Mouse (Mus musculus) heart, embryonic 11.5 days (tissue): Measurements from ENCODE around the gene P2rx4. TPM values are rescaled to one million over a fixed set of nuclear protein-coding genes. Genes with fewer than 3 reads are reported as not detected.

Experiments used
- ATAC-seq: fragments of 200-750 bp; cut with Nextera tagmentation; replicated peaks from 2 replicates; pipeline ENCODE4 v1.8.0; 2017; ENCODE audit warnings: moderate library complexity; ENCODE audit not compliant: insufficient number of reproducible peaks, low FRiP score, low TSS enrichment
- H3K27ac ChIP-seq: fragments of 300-500 bp; sonication (generic); 2 replicates; pipeline ENCODE4 v1.5.1; 2014; ENCODE audit warnings: mild to moderate bottlenecking, low read depth, low read length
- H3K27me3 ChIP-seq: fragments of 300-500 bp; sonication (generic); 2 replicates; pipeline ENCODE4 v1.6.1; 2014; ENCODE audit warnings: mild to moderate bottlenecking, low read length, mixed read lengths; ENCODE audit not compliant: control insufficient read depth, insufficient read depth
- H3K36me3 ChIP-seq: fragments of 300-500 bp; sonication (generic); 2 replicates; pipeline ENCODE4 v1.6.1; 2014; ENCODE audit warnings: mild to moderate bottlenecking, low read length, moderate library complexity, mixed read lengths; ENCODE audit not compliant: control insufficient read depth, insufficient read depth
- H3K4me1 ChIP-seq: fragments of 300-500 bp; sonication (generic); 2 replicates; pipeline ENCODE4 v1.6.1; 2014; ENCODE audit warnings: low read length; ENCODE audit not compliant: control insufficient read depth, insufficient read depth
- H3K4me2 ChIP-seq: fragments of 300-500 bp; sonication (generic); 2 replicates; pipeline ENCODE4 v1.6.1; 2014; ENCODE audit warnings: mild to moderate bottlenecking, moderate library complexity
- H3K4me3 ChIP-seq: fragments of 300-500 bp; sonication (generic); 2 replicates; pipeline ENCODE4 v1.5.1; 2014; ENCODE audit warnings: low read depth, low read length
- H3K9ac ChIP-seq: fragments of 300-500 bp; sonication (generic); 2 replicates; pipeline ENCODE4 v1.6.1; 2014; ENCODE audit warnings: mild to moderate bottlenecking, low read depth, low read length, moderate library complexity
- H3K9me3 ChIP-seq: fragments of 300-500 bp; sonication (generic); replicated peaks from 2 replicates; pipeline ENCODE4 v1.6.1; 2016; ENCODE audit warnings: low read length; ENCODE audit not compliant: control insufficient read depth
- WGBS: fragments of 180-500 bp; shearing (Covaris S2); extraction: QIAGEN DNeasy Blood & Tissue Kit; methylation state at CpG from one replicate; pipeline ENCODE4 v1.1.7; 2014; ENCODE audit not compliant: insufficient replicate concordance; 5-methylcytosine and 5-hydroxymethylcytosine counted together
- polyA plus RNA-seq: library from polyadenylated mRNA; unstranded; fragments of >200 nt; fragmentation: Nextera tagmentation; extraction: Ambion mirVana; gene quantifications from 2 replicates; pipeline ENCODE4 v1.2.1, GENCODE M21; 2014

Gene P2rx4
- polyA plus RNA-seq, 1 experiment from 2014 or later: 13.8 TPM

GRCm38 (mm10) chr5:122679881-122680280 is 27.5 kb upstream of the P2rx4 start:
- no peaks in the 10 kb centered on the region for H3K36me3 ChIP-seq
- H3K9me3 ChIP-seq: no peaks in the 10 kb centered on the region
- no peak overlapping the region for H3K4me2 ChIP-seq
- no peaks in the 10 kb centered on the region for H3K27me3 ChIP-seq
- 77% methylated on average over 8 of the region's 8 CpGs for WGBS
- no peak overlapping the region for H3K9ac ChIP-seq
- no peaks in the 10 kb centered on the region for H3K4me1 ChIP-seq
- no peak overlapping the region for H3K4me3 ChIP-seq
- no peak overlapping the region for H3K27ac ChIP-seq
- ATAC-seq: no peak

DNA sequence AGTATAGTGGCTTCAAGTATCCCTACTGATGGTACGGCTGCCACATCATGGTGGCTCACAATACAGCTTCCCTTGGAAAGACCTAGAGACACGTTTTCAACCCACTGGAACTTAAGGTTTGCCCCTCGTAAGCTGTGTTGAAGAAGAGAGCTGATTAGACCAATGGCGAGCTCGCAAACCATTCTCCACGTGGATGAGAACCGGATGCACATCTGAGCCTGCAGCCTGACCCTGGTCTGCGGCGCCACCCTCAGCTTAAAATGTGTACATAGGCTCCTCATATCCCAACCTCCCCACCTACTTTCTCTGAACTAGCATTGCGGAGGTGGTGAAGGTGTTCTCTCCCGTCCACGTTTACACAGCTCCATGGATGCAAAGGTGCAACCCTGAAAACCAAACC is 26.1 kb upstream of the P2rx4 start:
- WGBS: 80% methylated on average over 12 of the region's 12 CpGs
- ATAC-seq: no peak
- no peaks in the 10 kb centered on the region for H3K27me3 ChIP-seq
- H3K36me3 ChIP-seq: no peaks in the 10 kb centered on the region
- H3K27ac ChIP-seq: no peak overlapping the region
- no peak overlapping the region for H3K4me2 ChIP-seq
- no peak overlapping the region for H3K9ac ChIP-seq
- no peak overlapping the region for H3K4me3 ChIP-seq
- H3K9me3 ChIP-seq: no peaks in the 10 kb centered on the region
- H3K4me1 ChIP-seq: no peaks in the 10 kb centered on the region

- no peaks in the 10 kb centered on the region for H3K9me3 ChIP-seq
- no peak overlapping the region for H3K27ac ChIP-seq
- WGBS: 67% methylated on average over 10 of the region's 10 CpGs
- H3K4me1 ChIP-seq: no peaks in the 10 kb centered on the region
- no peak overlapping the region for H3K9ac ChIP-seq
- no peak overlapping the region for H3K4me2 ChIP-seq
- no peak overlapping the region for H3K4me3 ChIP-seq
- H3K36me3 ChIP-seq: no peaks in the 10 kb centered on the region
- H3K27me3 ChIP-seq: no peaks in the 10 kb centered on the region
- ATAC-seq: no peak
Measured at GRCm38 (mm10) chr5:122683926-122684325, 23.4 kb upstream of the P2rx4 start.

- Histone ChIP-seq H3K4me2 (no peak overlapping the region), H3K27ac (no peak overlapping the region), H3K36me3 (no peaks in the 10 kb centered on the region), H3K4me1 (no peaks in the 10 kb centered on the region), H3K27me3 (no peaks in the 10 kb centered on the region), H3K9me3 (no peaks in the 10 kb centered on the region), H3K9ac (no peak overlapping the region), H3K4me3 (no peak overlapping the region)
- WGBS: 77% methylated on average over 4 of the region's 4 CpGs
- no peak for ATAC-seq
Measured at GRCm38 (mm10) chr5:122687391-122687790, 20.0 kb upstream of the P2rx4 start.

- H3K9me3 ChIP-seq: no peaks in the 10 kb centered on the region
Measured at GRCm38 (mm10) chr5:122689153-122689552, 18.2 kb upstream of the P2rx4 start.

DNA sequence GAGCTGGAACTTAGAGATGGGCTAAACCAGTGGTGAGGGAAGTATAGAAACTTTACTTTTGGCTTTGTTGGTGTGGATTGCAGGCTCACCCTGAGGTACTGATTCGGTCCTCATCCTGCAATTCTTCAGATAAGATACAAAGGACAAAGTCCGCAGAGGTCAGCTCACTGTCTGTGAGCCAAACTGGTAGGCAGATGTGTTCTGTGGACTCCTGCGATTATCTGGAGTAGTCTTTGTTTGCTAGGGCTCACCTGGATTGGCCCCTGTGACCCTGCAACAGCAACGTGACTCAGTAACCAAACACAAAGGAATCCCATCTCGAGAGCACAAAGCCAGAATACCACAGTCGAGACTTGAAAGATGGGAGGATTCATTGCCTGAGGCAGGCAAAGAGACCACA is 16.9 kb upstream of the P2rx4 start:
- H3K36me3 ChIP-seq: no peaks in the 10 kb centered on the region
- WGBS: 57% methylated on average over 6 of the region's 6 CpGs
- no peak overlapping the region for H3K27ac ChIP-seq
- H3K4me1 ChIP-seq: no peaks in the 10 kb centered on the region; the same call in 1 of the 2 replicates
- no peaks in the 10 kb centered on the region for H3K27me3 ChIP-seq
- no peak overlapping the region for H3K4me3 ChIP-seq
- no peaks in the 10 kb centered on the region for H3K9me3 ChIP-seq
- ATAC-seq: no peak
- no peak overlapping the region for H3K9ac ChIP-seq
- H3K4me2 ChIP-seq: no peak overlapping the region

More at GRCm38 (mm10) chr5:122689153-122689552, 18.2 kb upstream of the P2rx4 start:
- WGBS: 85% methylated on average over 7 of the region's 7 CpGs
- Histone ChIP-seq H3K4me3 (no peak overlapping the region), H3K4me2 (no peak overlapping the region), H3K9ac (no peak overlapping the region), H3K36me3 (no peaks in the 10 kb centered on the region), H3K4me1 (no peaks in the 10 kb centered on the region; the same call in 1 of the 2 replicates), H3K27ac (no peak overlapping the region), H3K27me3 (no peaks in the 10 kb centered on the region)
- ATAC-seq: no peak

GRCm38 (mm10) chr5:122693431-122694207 is 13.7 kb upstream of the P2rx4 start:
- Histone ChIP-seq H3K27me3 (no peaks in the 10 kb centered on the region), H3K4me1 (no peaks in the 10 kb centered on the region; the same call in 1 of the 2 replicates), H3K27ac (no peak overlapping the region; the same call in 1 of the 2 replicates), H3K4me3 (no peak overlapping the region), H3K36me3 (no peaks in the 10 kb centered on the region), H3K4me2 (no peak overlapping the region), H3K9ac (no peak overlapping the region), H3K9me3 (no peaks in the 10 kb centered on the region)
- 58% methylated on average over 13 of the region's 13 CpGs for WGBS
- ATAC-seq: no peak

DNA sequence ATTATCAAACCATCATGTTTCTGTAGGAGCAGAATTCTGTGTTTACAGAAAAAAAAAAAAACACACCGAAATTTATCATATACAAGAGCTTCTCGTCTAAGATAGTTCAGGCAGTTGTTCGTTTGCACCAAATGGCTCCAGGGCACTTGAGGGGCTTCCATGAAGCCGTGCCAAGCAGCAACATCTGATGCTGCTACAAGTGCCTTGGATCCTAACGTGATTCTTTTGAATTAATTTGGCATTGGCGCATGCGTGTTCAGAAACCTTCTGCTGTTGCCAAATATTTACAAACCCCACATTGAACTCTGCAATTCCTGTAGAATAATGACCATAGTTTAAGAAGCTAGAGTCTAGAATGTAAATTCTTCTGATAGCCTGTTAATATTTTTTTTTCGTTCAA is 11.8 kb upstream of the P2rx4 start:
- ATAC-seq: no peak
- Histone ChIP-seq H3K9me3 (no peaks in the 10 kb centered on the region), H3K36me3 (no peaks in the 10 kb centered on the region), H3K27ac (no peak overlapping the region), H3K4me1 (no peaks in the 10 kb centered on the region; the same call in 1 of the 2 replicates), H3K9ac (no peak overlapping the region), H3K27me3 (no peaks in the 10 kb centered on the region), H3K4me3 (no peak overlapping the region), H3K4me2 (no peak overlapping the region)
- 78% methylated on average over 8 of the region's 8 CpGs for WGBS
